Comparison of ENCODE assay signal across 23 mouse cellular contexts in genomic region chr6:54936496-54936895, GRCm38 (mm10). TPM values are rescaled to one million over a fixed set of nuclear protein-coding genes. Genes with fewer than 3 reads are reported as not detected.
DNase-seq lines count a peak whose midpoint lies in the region; ATAC-seq and TF ChIP-seq lines count a peak whose summit lies in the region.
"Had no signal": no experiment of that assay in that cellular context is flagged by ENCODE, and none has a peak within 500 bp of the region (broad histone marks: within the 10 kb centered on the region; RNA-seq: fewer than 3 reads in every experiment).

No protein-coding gene starts in this region.

- DNase-seq in spleen, adult 2 months (ENCODE audit: low read depth in 1 of 2, low spot score in 2 of 2): no peak
- no peak for DNase-seq in spleen, postnatal 4 days (ENCODE audit: low spot score in 2 of 2)
- peak; percentile 34 for DNase-seq in CD4-positive helper T cell, adult 2 months (ENCODE audit: low read depth, low spot score)
- DNase-seq in T-cell, adult 2 months (ENCODE audit: low spot score): peak; percentile 34
- DNase-seq in induced T-regulatory cell, adult 2 months (ENCODE audit: low read depth): peak; percentile 51
- no peak for DNase-seq in kidney, postnatal 4 days
- DNase-seq in retina, postnatal 1 day: no peak
- DNase-seq: adrenal gland, postnatal 10 days; cerebellum, adult 11 months; cerebellum, adult 8-10 months; cerebellum, postnatal 25 days; gastrocnemius, adult 2 months; gastrocnemius, postnatal 25 days; heart, adult 18-20 months; heart, postnatal 14 days had no signal

- ATAC-seq in forebrain, embryonic 12.5 days (ENCODE audit: low FRiP score): no peak
- ATAC-seq: forebrain, embryonic 14.5 days; hindbrain, postnatal 0 days; intestine, embryonic 15.5 days had no signal

- no peak for TF ChIP-seq CTCF in spleen, adult 2 months (IDR thresholded peaks at IDR 0.05; ENCODE audit: extremely low read depth, insufficient read depth, insufficient read length, insufficient replicate concordance)

- no peak overlapping the region for H3K4me3 ChIP-seq in spleen, adult 2 months (ENCODE audit: extremely low read depth, insufficient read depth, insufficient read length)
- no peak overlapping the region for H3K4me3 ChIP-seq in forebrain, embryonic 12.5 days (replicated peaks)
- H3K4me3 ChIP-seq: embryonic facial prominence, embryonic 10.5 days; gastrocnemius, adult 2 months; heart, embryonic 15.5 days; hindbrain, embryonic 13.5 days; intestine, embryonic 15.5 days had no signal

- no peaks in the 10 kb centered on the region for H3K9me3 ChIP-seq in forebrain, embryonic 12.5 days
- H3K9me3 ChIP-seq: embryonic facial prominence, embryonic 10.5 days; heart, embryonic 15.5 days; hindbrain, embryonic 13.5 days; intestine, embryonic 15.5 days had no signal

- H3K27me3 ChIP-seq in spleen, adult 2 months (ENCODE audit: control insufficient read depth, insufficient read depth, low read length): no peaks in the 10 kb centered on the region
- H3K27me3 ChIP-seq in forebrain, embryonic 12.5 days: no peaks in the 10 kb centered on the region
- H3K27me3 ChIP-seq: heart, embryonic 15.5 days; hindbrain, embryonic 13.5 days; intestine, embryonic 15.5 days had no signal

- 13% methylated on average over 2 of the region's 2 CpGs for WGBS in spleen, adult 2 months
- WGBS in forebrain, embryonic 12.5 days: 86% methylated on average over 2 of the region's 2 CpGs

- no peak for TF ChIP-seq POLR2A in spleen, adult 2 months (IDR thresholded peaks at IDR 0.05; ENCODE audit: low read depth, low read length)

- peaks cover 7% of the 10 kb centered on the region; the same call in 1 of the 2 replicates for H3K36me3 ChIP-seq in spleen, adult 2 months (ENCODE audit: control insufficient read depth, insufficient read depth, low read length)
- H3K36me3 ChIP-seq in forebrain, embryonic 12.5 days (replicated peaks): no peaks in the 10 kb centered on the region
- H3K36me3 ChIP-seq: embryonic facial prominence, embryonic 10.5 days; heart, embryonic 15.5 days; hindbrain, embryonic 13.5 days; intestine, embryonic 15.5 days had no signal

- H3K4me1 ChIP-seq in spleen, adult 2 months (ENCODE audit: control insufficient read depth, insufficient read depth, insufficient read length): peaks cover 25% of the 10 kb centered on the region; the same call in 1 of the 2 replicates
- no peaks in the 10 kb centered on the region for H3K4me1 ChIP-seq in forebrain, embryonic 12.5 days
- H3K4me1 ChIP-seq: hindbrain, embryonic 13.5 days had no signal

- H3K27ac ChIP-seq in spleen, adult 2 months (ENCODE audit: insufficient read depth, low read length): peak overlapping the region; percentile 58; the same call in 1 of the 2 replicates
- no peak overlapping the region for H3K27ac ChIP-seq in forebrain, embryonic 12.5 days
- H3K27ac ChIP-seq: embryonic facial prominence, embryonic 10.5 days; gastrocnemius, adult 2 months; heart, embryonic 15.5 days; hindbrain, embryonic 13.5 days; hindbrain, postnatal 0 days; intestine, embryonic 15.5 days had no signal

- H3K9ac ChIP-seq in forebrain, embryonic 12.5 days: no peak overlapping the region
- H3K9ac ChIP-seq: heart, embryonic 15.5 days; hindbrain, embryonic 13.5 days; intestine, embryonic 15.5 days had no signal

- no peak overlapping the region for H3K4me2 ChIP-seq in forebrain, embryonic 12.5 days
- H3K4me2 ChIP-seq: heart, embryonic 11.5 days; heart, embryonic 15.5 days; hindbrain, embryonic 13.5 days; intestine, embryonic 15.5 days had no signal

RNA-seq across cellular contexts. Expression of gene Nod1, which starts 35.9 kb away (rescaled TPM):
- polyA plus RNA-seq in spleen, adult 2 months (2012; rRNA removed): 41.7 and 63.0 TPM in 2 replicates
- polyA plus RNA-seq in forebrain, embryonic 12.5 days (2016; fragmentation: Nextera tagmentation; extraction: Ambion mirVana): 1.8 and 2.0 TPM in 2 replicates

RNA-seq across cellular contexts. Expression of gene Ggct, which starts 56.3 kb away (rescaled TPM):
- 3.3 and 4.2 TPM in 2 replicates for polyA plus RNA-seq in spleen, adult 2 months (2012; rRNA removed)
- 9.3 and 9.4 TPM in 2 replicates for polyA plus RNA-seq in forebrain, embryonic 12.5 days (2016; fragmentation: Nextera tagmentation; extraction: Ambion mirVana)

Comparison
In these comparisons a context has a peak if more than half of its experiments do, and no peak if none do; other contexts are left out.
1. DNase-seq: peak in CD4-positive helper T cell, adult 2 months (single experiment), T-cell, adult 2 months (single experiment) and induced T-regulatory cell, adult 2 months (single experiment); none in spleen, adult 2 months (0 of 2), spleen, postnatal 4 days (0 of 2), kidney, postnatal 4 days (0 of 2) and retina, postnatal 1 day (single experiment).
2. RNA of gene Nod1, which starts 35.9 kb away (polyA plus RNA-seq): 41.7 to 63.0 TPM in spleen, adult 2 months; 1.8 to 2.0 TPM in forebrain, embryonic 12.5 days; every median in the first group is over 10 times any median in the second.